Mouse (Mus musculus) gastrocnemius, adult 8-10 months (tissue): ENCODE results near the gene Xpo6. TPM values are rescaled to one million over a fixed set of nuclear protein-coding genes. Genes with fewer than 3 reads are reported as not detected.
A peak's percentile ranks its signal among the peaks of the same experiment; 100 is the strongest.

ENCODE experiments used
- DNase-seq, 2 experiments: peaks; one replicate each; pipeline ENCODE4 v3.0.0; 2022; ENCODE audit warnings: low spot score in 2 of 2
- total RNA-seq, 4 experiments: library from RNA; stranded (reverse); gene quantifications; 2 replicates each; pipeline ENCODE4 v1.2.4; 2022

Xpo6 gene
- total RNA-seq, 4 experiments from 2014 or later = 8.3 to 18.1 (median 11.8) TPM

DNA sequence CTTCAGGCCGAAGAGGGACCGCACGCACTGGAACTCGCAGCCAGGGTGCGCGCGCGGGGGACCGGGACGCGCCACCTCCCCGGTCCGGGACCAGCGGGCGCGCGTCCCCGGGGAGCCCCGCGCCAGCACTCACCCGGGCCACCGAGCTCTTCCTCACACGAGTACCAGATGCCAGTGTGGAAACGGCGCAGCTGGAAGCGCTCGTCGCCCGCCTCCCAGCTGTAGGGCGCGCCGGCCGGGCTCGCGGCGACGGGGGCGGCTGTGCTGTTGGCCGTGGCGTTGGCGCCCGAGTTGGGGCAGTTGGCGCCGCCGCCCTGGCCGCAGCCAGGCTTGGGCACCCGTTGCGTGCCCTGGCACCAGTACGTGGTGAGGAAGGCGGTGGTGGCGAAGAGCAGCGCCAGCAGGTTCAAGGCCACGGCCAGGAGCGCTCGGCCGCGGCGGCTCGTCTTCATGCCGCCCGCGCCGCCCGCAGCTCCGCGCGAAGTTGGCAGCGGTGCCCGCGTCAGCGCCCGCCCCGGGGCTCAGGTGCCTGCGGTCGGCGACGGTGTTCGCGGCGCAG is 118.5 kb downstream of the Xpo6 start:
- DNase-seq = peak in 1 of 2 experiments; percentile 30

DNA sequence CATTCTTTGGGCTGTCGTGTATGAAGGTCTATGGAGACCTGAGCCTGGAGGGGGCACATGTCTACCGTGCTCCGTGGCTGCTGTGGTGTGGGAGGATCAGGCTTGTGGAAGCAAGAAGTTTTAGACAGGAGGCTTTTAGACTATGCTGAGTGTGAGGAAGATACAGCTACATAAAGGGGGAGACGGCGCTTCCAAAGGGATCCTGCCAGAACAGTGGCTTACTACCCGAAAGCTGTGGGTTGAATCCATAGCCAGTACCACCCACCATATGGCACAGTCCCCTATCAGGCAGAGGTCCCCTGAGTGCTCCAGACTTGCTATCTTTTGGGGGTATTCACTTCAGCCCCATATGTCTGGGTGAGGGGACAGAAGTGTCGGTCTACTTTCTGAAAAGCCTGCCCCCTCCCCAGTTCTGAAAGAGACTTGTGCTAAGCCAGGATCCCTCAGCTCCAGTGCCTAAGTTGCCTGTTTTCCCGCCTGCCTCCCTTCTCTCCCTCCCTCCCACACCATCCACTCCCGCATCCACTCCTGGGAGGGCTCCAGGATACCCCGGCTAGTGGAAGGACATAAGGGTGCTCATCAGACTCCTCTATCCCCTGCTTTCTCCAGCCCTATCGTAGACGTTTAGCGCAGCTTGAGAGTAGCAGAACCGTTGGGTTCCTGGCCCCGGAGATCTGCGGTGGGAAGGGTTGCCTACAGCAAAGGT is 119.2 kb downstream of the Xpo6 start:
- DNase-seq = no peak

DNA sequence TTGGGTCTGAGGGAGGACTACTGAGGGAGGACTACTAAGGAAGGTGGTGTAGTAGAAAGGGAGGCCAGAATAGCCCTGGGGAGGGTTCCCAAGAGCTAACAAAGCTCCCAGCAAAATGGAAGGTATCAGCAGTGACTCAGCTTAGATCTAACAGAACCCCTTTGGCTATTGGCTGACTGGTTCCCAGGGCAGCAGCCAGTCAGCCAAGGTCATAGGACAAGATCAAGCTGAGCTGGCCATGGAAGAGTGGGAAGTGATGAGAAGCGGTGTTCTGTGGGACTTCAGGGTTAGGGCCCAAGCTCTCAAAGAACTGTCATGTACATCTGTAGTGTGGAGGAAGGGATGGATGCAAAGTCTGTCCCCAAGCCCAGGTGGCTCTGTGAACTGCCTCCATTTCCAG is 123.4 kb downstream of the Xpo6 start:
- DNase-seq = no peak

DNA sequence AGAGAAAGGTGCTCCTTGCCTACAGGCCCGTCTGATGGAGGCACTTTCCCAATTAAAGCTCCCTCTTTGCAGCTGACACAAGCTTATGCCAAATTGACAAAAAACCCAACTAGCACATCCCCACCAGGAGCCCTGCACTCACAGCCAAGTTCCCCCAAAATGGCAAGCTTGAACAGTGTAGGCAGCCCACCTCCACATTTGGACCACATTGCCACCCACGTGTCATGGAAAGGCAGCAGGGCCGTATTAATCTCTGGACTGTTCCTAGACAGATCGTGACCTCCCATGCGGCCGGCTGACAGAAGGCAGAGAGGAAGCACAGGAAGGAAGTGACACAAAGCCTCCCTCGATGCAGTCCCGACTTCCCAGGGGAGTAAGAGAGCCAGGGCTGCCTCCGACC is 125.2 kb downstream of the Xpo6 start:
- DNase-seq = no peak

DNA sequence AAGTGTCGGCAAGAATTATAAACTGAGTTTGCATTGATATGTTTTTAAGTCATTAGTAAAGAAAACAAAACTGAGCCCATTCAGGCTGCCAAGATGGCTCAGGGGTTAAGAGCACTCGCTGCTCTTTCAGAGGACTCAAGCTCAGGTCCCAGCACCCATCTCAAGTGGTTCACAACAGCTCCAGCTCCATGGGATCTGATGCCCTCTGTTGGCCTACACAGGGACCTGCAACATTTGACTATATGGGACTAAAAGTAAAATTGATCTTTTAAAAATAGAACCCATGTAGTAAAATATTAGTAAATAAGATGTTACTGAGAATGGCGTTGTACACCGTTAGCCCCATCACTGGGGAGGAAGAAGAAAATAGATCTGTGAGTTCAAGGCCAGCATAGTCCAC is 130.0 kb downstream of the Xpo6 start:
- DNase-seq = no peak

DNA sequence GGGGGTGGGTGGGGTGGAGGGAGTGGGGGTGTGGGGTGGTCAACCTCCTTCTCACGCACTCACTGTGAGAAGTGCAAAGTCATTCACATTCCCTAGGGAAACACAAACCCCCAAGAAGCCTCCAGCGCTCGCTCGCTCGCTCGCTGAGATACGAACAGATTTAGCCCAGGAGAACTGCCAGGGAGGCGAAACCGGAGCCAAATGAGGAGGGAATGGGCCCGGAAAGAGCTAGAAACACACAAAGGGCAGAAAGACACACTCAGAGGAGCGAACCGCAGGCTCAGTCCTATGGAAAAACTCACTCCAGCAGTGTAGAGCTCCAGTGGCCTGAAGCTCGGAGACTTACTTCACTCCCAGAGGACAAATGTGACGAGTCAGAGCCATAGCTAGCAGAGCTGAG is 133.5 kb downstream of the Xpo6 start:
- no peak for DNase-seq

DNA sequence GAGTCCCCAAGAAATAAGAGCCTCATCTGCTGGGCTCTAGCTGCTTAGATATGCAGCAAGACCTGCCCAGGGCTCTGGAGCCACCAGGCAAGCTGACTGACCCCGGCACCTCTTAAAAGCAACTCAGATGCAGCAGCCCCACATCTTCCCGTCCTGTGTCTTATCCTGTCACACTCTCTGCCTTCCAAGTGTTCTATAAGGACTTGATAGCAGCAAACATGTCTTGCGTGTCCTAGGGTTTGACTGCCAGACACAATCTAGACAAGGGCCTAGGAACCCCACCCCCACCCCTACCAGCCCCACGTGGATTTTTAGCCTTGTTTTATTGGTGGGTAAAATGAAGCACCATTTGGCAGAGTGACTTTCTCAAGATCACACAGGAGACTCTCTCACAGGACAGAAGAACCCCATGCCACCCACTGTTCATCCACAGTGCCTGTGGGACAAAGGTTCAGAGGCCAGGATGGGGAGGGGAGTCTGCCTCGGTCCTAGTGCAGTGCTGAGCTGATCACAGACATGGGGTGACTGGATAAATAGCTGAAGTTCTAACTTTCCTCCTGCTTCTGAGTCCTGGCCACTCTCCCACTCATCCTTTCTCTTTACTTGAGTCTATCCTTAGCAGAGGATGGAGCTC is 134.9 kb downstream of the Xpo6 start:
- no peak for DNase-seq

DNA sequence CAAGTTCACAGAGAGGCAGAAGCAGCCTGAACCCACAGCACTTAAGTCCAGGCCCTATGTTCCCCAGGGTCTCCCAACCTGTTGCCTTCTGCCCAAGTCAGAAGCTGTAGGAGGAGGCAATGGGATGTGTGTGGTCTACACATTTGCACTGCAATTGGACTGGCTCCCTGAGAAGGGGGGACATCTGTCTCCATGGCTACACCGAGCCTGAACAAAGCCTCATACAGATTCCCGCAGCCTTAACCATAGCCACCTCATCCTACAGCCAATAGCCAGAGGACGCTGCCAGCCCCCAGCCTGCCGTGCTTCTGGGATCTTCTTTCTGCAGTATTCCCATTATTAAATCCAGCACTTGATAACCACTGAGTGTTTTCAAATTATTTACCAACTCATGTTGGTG is 138.1 kb downstream of the Xpo6 start:
- DNase-seq = no peak

DNA sequence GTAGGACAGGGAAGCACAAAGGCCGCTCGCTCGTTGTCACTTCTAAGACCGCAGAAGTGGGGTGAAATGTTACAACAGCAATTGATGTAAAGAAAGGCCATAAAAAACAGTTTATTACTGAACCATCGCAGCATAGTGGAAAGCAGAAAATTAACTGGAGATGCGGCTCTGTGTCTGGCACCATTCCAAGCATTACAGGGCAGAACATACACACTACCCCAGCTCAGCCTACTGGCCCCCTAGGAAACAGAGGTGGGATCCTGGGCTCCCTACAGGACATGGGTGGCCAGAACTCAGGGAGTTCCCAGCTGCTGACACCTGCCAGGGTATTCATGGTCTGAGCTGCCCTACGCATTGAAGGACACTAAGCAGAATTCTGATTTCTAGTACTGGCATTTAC is 141.4 kb downstream of the Xpo6 start:
- DNase-seq = no peak

DNA sequence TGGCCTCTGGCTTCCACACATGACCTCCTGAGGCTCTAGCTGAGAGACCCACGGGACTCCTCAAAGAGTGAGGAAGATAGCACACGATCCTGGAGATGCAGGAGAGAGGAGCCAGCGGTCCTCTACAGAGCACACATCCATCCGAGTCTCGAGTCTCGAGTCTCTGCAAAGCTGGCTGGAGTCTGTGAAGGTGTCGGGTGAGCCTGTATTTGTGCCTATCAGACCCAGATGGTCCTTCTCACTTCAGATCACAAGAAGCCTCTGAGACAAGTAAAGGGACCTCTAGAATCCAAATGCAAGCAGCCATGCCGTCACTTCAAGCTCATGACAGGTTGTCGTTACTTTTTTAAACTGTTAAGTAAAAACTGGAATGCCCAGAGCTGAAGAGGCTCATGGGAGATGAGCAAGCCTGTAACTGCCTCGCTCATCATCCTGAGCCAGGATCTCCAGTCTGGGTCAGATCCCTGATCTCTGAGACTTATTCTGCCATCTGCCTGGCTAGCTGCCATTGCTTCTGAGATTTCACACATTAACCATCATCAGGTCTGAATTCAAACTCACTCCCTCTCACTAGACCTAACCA is 142.9 kb downstream of the Xpo6 start:
- no peak for DNase-seq

DNA sequence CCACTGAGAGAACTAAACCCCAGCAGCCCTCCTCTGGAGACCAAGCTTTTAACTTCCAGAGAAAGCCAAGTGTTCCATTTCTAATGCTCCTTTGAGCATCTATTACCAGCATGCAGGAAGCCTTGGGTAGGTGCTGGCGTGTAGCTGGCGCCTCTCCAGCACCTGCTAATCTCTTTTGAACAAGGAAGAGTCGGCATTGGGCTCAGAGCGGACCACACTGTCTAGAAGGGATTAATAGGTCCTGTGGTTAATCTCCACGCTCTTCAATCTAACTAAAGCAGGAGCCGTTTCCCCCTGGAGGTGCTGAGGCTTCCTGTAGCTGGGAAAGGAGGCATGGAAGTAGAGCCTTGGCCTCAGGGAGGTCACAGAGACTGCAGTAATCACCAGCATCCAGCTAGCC is 145.7 kb downstream of the Xpo6 start:
- DNase-seq = no peak

DNA sequence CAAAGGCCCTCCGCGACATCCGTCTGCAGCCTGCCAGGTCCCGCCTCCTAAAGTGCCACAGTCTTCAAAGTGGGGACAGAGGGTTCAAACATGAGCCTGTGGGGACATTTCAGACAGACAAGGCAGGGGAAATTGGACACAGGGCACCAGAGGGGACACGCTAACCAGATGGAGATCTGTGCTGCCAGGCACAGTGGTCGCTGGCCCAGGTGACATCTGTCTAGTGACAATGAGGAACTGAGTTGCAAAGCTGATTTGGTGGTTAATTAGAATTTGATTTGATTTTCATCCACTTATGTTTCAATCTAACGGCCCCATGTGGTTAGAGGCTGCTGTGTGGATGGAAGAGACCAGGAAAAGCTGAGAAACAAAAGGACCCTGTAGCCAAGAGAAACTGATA is 146.7 kb downstream of the Xpo6 start:
- DNase-seq = no peak

DNA sequence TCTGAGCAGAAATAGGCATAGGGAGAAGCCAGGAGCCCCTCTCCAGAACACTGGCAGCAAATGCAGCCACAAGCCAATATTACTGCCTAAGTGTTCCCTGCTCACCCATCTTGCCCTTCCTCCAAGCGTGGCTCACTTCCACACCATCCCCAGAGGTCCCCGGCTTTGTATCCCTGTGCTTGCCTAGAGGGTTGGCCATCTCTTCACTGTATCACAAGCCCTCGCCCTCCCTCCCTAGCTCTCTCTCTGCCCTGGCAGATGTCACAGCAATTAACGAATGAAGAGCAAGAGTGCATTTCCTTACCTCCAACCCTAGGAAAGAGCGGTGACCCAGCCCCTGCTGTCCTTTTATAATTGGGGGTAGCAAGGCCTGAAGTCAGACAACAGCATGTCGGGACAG is 148.4 kb downstream of the Xpo6 start:
- no peak for DNase-seq

Other genes with a start within 250 kb of the Xpo6 start
- gene Gsg1l, start 118.1 kb downstream of the Xpo6 start, total RNA-seq = under 1 TPM in 1 of 4 experiments, not detected in 3; 0.07 TPM
- gene Sbk1, start 72.1 kb upstream of the Xpo6 start, total RNA-seq = 10 to 100 TPM; 13.0 to 18.8 (median 16.8) TPM
- gene Lat, start 169.1 kb upstream of the Xpo6 start, total RNA-seq = under 1 TPM in 1 of 4 experiments, not detected in 3; 0.43 TPM
- gene Spns1, start 176.9 kb upstream of the Xpo6 start, total RNA-seq = 10 to 100 TPM; 22.7 to 23.9 (median 22.8) TPM
- 1 to 10 TPM; 2.1 to 4.3 (median 3.0) TPM for gene Nfatc2ip, start 196.2 kb upstream of the Xpo6 start, total RNA-seq
- not detected for gene Cd19, start 214.4 kb upstream of the Xpo6 start, total RNA-seq
- 10 to 100 TPM; 10.5 to 19.2 (median 15.1) TPM for gene Rabep2, start 228.3 kb upstream of the Xpo6 start, total RNA-seq